Mouse (Mus musculus) cortical plate, adult 2 months (tissue): ENCODE measurements around the gene Diaph2.

Experiments
- CTCF ChIP-seq: fragments of 200-500 bp; IDR thresholded peaks from 2 replicates; pipeline ENCODE4 v1.5.1; 2011; ENCODE audit warnings: mild to moderate bottlenecking, control low read depth, low read length; ENCODE audit not compliant: insufficient read depth; ENCODE audit errors: extremely low read depth
- POLR2A ChIP-seq: fragments of 200-500 bp; IDR thresholded peaks from 2 replicates; pipeline ENCODE4 v1.6.1; 2011; ENCODE audit warnings: mild to moderate bottlenecking, low read length, control low read depth; ENCODE audit not compliant: insufficient read depth; ENCODE audit errors: extremely low read depth

DNA sequence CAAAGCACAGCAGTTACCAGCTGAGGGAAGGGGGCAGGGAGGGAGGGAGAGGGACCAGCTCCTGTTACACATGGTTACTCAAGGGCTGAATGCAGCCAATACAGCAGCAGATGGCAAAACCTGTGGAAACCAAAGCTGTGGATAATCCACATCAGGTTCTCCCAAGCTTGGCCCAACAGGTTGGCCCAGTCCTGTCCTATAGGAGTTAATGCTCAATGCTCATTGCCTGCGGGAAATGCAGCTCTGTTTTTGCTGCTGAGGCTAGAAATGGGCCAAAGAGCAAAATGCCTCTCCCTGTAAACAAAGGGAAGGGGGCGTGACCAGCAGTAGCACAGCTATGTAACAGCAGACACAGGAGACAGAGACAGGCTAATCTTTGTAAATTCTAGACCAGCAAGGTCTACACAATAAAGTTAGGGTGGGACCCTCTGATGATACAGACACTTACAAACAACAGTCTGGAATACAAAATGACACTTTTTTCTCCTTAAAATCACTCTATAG, 20.8 kb upstream of the Diaph2 start:
- TF ChIP-seq POLR2A (no peak), CTCF (no peak)
